Mouse (Mus musculus) lung, adult 2 months (tissue): ENCODE results near the gene Cyp2c54. TPM values are rescaled to one million over a fixed set of nuclear protein-coding genes. Genes with fewer than 3 reads are reported as not detected.
"Not testable (repeated sequence)": the region's sequence is repeated elsewhere in the genome, so short reads cannot be mapped to it uniquely, and the experiment has no call there.

Experiments used
- DNase-seq: peaks from one replicate; pipeline ENCODE4 v3.0.0; 2022
- H3K4me1 ChIP-seq: fragments of 200-500 bp; 2 replicates; pipeline ENCODE4 v1.6.1; 2011; ENCODE audit warnings: low read length; ENCODE audit not compliant: control insufficient read depth, insufficient read depth
- H3K4me3 ChIP-seq: fragments of 200-500 bp; replicated peaks from 2 replicates; pipeline ENCODE3; 2011; ENCODE audit warnings: low read depth, mild to moderate bottlenecking, control low read depth, low read length; ENCODE audit errors: extremely low read depth
- CTCF ChIP-seq: fragments of 200-500 bp; IDR thresholded peaks from 2 replicates; pipeline ENCODE4 v1.5.1; 2011; ENCODE audit warnings: mild to moderate bottlenecking, low read length, control low read depth; ENCODE audit not compliant: insufficient read depth
- POLR2A ChIP-seq: fragments of 200-500 bp; IDR thresholded peaks from 2 replicates; pipeline ENCODE4 v1.6.1; 2011; ENCODE audit warnings: low read depth, mild to moderate bottlenecking, control low read depth, low read length, borderline replicate concordance; ENCODE audit errors: extremely low read depth
- WGBS: fragments of 180-500 bp; shearing (Covaris S2); methylation state at CpG from one replicate; pipeline ENCODE4 v1.1.7; 2018; 5-methylcytosine and 5-hydroxymethylcytosine counted together
- polyA plus RNA-seq: library from polyadenylated mRNA; depleted of rRNA; stranded (reverse); fragments of >200 nt; gene quantifications from 2 replicates; pipeline ENCODE4 v1.2.3, GENCODE M21; 2012; rRNA removed

Gene Cyp2c54
- polyA plus RNA-seq = not detected in 2 replicates

DNA sequence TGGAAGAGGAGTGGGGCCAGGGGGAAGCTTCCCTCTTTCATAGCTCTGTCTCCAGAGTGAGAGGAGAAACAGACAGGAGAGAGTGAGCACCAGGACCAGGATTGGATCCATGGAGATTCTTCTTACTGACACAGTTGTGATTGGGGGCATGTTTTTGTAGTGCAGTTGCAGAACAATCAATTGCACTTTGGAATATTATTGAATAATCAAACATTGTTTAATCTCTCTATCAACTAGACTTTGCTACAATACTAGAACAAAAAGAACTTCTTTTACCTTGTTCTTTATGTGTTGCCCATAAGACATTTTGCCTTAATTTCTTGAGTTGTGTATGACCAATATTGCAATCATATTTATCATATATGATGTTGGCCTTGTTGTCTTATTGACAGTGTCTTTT is at the start of gene Cyp2c54:
Gene Cyp2c54 (minus strand): TSS at position 127 of the 400 bp plus-strand sequence.
- no peak for DNase-seq
- no peak for TF ChIP-seq CTCF
- TF ChIP-seq POLR2A = no peak
- Histone ChIP-seq H3K4me3 (no peak within 1 kb of the TSS), H3K4me1 (no peaks in the 10 kb centered on the region)

DNA sequence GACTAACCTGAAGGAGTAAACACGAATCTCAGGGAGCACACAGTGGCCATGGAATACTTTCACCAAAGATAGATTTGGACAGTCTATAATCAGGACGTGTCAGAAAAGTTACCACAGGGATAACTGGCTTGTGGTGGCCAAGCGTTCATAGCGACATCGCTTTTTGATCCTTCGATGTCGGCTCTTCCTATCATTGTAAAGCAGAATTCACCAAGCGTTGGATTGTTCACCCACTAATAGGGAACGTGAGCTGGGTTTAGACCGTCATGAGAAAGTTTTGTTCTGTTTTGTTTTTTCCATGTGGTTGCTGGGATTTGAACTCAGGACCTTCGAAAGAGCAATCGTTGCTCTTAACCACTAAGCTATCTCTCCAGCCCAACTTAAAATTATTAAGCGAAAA is 46.0 kb upstream of the Cyp2c54 start:
- not testable (repeated sequence) for DNase-seq, H3K4me3 ChIP-seq, H3K4me1 ChIP-seq
- 80% methylated on average over 13 of the region's 13 CpGs for WGBS

DNA sequence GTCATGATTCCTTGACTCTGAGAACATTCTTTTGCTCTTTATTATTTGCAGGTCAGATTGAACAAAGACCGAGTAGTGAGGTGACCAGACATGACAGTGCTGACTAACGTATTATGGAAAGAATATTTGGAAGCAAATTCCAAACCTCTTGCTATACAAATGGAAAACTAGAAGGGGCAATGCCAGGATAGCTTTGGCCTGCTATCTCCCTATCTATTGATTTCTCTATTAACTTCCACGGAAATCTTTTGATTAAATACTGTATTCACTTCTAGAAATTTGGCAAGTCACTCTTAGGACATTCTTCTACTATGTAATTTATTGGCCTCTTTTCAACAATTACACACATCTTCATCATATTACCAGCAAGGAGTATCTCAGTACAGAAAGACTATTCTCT is 17.5 kb upstream of the Cyp2c54 start:
- H3K4me3 ChIP-seq = no peak overlapping the region
- no peak for DNase-seq
- 73% methylated on average over 3 of the region's 3 CpGs for WGBS
- H3K4me1 ChIP-seq = no peaks in the 10 kb centered on the region
- TF ChIP-seq CTCF (no peak), POLR2A (no peak)

DNA sequence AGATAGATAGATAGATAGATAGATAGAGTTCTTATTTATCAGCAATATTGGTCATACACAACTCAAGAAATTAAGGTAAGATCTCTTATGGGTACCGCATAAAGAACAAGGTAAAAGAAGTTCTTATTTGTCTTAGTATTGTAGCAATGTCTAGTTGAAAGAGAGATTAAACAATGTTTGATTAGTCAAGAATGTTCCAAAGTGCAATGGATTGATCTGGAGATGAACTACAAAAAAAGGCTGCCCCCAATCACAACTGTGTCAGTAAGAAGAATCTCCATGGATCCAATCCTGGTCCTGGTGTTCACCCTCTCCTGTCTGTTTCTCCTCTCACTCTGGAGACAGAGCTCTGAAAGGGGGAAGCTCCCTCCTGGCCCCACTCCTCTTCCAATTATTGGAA is 15.8 kb upstream of the Cyp2c54 start, which contains the start of gene Cyp2c50:
Gene Cyp2c50 (plus strand): TSS at position 268 of the 400 bp plus-strand sequence.
- not testable (repeated sequence) for DNase-seq
- 93% methylated on average over 1 of the region's 1 CpGs for WGBS

DNA sequence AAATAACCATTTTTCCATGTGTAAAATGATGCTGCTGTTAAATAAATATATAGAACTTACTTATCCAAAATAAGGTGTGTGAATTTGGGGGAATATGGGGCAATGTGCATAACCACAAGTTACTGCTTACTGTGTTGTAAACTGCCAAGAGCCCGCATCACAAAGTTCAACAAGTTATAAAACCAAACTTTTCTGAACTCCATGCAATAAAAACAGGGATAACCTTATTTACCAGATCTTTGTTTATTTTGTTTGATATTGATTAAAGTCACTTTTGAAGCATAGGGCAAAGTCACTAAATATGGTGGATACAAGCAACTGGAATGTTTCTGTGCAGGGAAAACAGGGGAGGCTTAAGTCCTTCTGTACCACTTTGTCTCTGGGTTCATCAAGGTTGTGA is 14.8 kb upstream of the Cyp2c54 start:
- Histone ChIP-seq H3K4me3 (no peak overlapping the region), H3K4me1 (no peaks in the 10 kb centered on the region)
- TF ChIP-seq POLR2A (no peak), CTCF (no peak)
- no peak for DNase-seq
- 84% methylated on average over 1 of the region's 1 CpGs for WGBS

More for the DNA sequence above, 15.8 kb upstream of the Cyp2c54 start, which contains the start of gene Cyp2c50:
- not testable (repeated sequence) for H3K4me3 ChIP-seq, H3K4me1 ChIP-seq

DNA sequence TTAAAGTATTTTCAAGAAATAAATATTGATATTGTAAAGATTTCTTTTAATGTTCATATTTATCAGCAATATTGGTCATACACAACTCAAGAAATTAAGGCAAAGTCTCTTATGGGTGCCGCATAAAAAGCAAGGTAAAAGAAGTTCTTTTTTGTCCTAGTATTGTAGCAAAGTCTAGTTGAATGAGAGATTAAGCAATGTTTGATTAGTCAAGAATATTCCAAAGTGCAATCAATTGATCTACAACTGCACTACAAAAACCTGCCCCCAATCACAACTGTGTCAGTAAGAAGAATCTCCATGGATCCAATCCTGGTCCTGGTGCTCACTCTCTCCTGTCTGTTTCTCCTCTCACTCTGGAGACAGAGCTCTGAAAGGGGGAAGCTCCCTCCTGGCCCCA is 81.5 kb downstream of the Cyp2c54 start, which contains the start of gene Cyp2c37:
Gene Cyp2c37 (plus strand): TSS at position 285 of the 400 bp plus-strand sequence.
- WGBS = 98% methylated on average over 1 of the region's 1 CpGs
- H3K4me3 ChIP-seq, H3K4me1 ChIP-seq, DNase-seq: not testable (repeated sequence)

DNA sequence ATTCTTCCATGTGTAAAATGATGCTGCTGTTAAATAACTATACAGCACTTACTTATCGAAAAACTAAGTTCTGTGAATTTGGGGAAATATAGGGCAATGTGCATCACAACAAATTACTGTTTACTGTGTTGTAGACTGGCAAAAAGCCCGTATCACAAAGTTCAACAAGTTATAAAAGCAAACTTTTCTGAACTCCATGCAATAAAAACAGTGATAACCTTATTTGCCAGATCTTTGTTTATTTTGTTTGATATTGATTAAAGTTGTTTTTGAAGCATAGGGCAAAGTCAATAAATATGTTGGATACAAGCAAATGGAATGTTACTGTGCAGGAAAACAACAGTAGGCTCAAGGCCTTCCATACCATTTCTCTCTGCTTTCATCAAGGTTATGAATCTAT is 84.2 kb downstream of the Cyp2c54 start:
- no peak for TF ChIP-seq CTCF
- no peak for TF ChIP-seq POLR2A
- H3K4me3 ChIP-seq = no peak overlapping the region
- H3K4me1 ChIP-seq = no peaks in the 10 kb centered on the region
- no peak for DNase-seq
- 51% methylated on average over 2 of the region's 2 CpGs for WGBS

Other genes starting within 250 kb of the Cyp2c54 start
- not detected in 2 replicates for gene Cyp2c69, start 187.0 kb downstream of the Cyp2c54 start, polyA plus RNA-seq
- not detected in 2 replicates for gene Cyp2c37, start 81.4 kb downstream of the Cyp2c54 start, polyA plus RNA-seq
- gene Cyp2c50, start 15.9 kb upstream of the Cyp2c54 start, polyA plus RNA-seq = 0.08 TPM in 1 of 2 replicates, not detected in the other
- 0.08 and 0.17 TPM in 2 replicates for gene Cyp2c70, start 113.5 kb upstream of the Cyp2c54 start, polyA plus RNA-seq
- 119 and 148 TPM in 2 replicates for gene Pdlim1, start 198.0 kb upstream of the Cyp2c54 start, polyA plus RNA-seq